Mouse (Mus musculus): ENCODE measurements around the gene Kcna1.

Kcna1 gene

GRCm38 (mm10) chr6:126597741-126598140 lies 48.4 kb downstream of the Kcna1 start:
- no peak for DNase-seq

- DNase-seq = no peak
Observed at GRCm38 (mm10) chr6:126595805-126596629, 50.2 kb downstream of the Kcna1 start.

- no peak for DNase-seq
Observed at GRCm38 (mm10) chr6:126595130-126595529, 51.1 kb downstream of the Kcna1 start.

GRCm38 (mm10) chr6:126594365-126594764 lies 51.8 kb downstream of the Kcna1 start:
- DNase-seq = no peak

GRCm38 (mm10) chr6:126593336-126593735 lies 52.8 kb downstream of the Kcna1 start:
- DNase-seq = no peak

Data from spleen, adult 18-20 months (tissue).